Comparison of ENCODE assay signal across 11 mouse cellular contexts in the genomic region with DNA sequence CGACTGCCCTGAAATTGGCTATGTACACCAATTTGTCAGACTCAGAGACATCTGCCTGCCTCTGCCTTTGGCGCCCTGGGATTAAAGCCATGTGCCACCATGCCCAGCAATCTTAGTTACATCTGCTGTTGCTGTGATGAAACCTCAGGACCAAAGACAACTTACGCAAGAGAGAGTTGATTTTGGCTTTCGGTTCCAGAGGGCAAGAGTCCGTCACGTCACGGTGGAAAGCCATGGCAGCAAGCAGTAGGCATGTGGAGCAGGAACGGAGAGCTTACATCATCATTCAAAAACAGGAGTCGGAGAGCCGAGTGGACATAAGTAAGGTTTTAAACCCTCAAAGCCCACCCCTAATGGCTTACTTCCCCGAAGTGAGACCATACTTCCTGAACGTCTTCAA. TPM values are rescaled to one million over a fixed set of nuclear protein-coding genes. Genes with fewer than 3 reads are reported as not detected.
DNase-seq lines count a peak whose midpoint lies in the region; ATAC-seq and TF ChIP-seq lines count a peak whose summit lies in the region.
"Had no signal": no experiment of that assay in that cellular context is flagged by ENCODE, and none has a peak within 500 bp of the region (broad histone marks: within the 10 kb centered on the region; RNA-seq: fewer than 3 reads in every experiment).

No protein-coding gene starts in this region.

- no peak overlapping the region for H3K4me3 ChIP-seq in intestine, postnatal 0 days (ENCODE audit: low read depth, low read length)
- H3K4me3 ChIP-seq in intestine, embryonic 15.5 days (replicated peaks) = no peak overlapping the region
- no peak overlapping the region for H3K4me3 ChIP-seq in kidney, embryonic 15.5 days (replicated peaks)

- 65% methylated on average over 12 of the region's 12 CpGs for WGBS in intestine, postnatal 0 days
- WGBS in intestine, embryonic 15.5 days = 83% methylated on average over 12 of the region's 12 CpGs
- WGBS in kidney, embryonic 15.5 days = 84% methylated on average over 12 of the region's 12 CpGs

- H3K36me3 ChIP-seq in intestine, postnatal 0 days (ENCODE audit: control insufficient read depth, insufficient read depth) = no peaks in the 10 kb centered on the region
- no peaks in the 10 kb centered on the region for H3K36me3 ChIP-seq in intestine, embryonic 15.5 days
- H3K36me3 ChIP-seq in kidney, embryonic 15.5 days = no peaks in the 10 kb centered on the region

- no peak for TF ChIP-seq CTCF in intestine, postnatal 0 days (IDR thresholded peaks at IDR 0.05; ENCODE audit: low read depth)

- H3K9ac ChIP-seq in intestine, postnatal 0 days (ENCODE audit: low read depth, low read length) = no peak overlapping the region
- H3K9ac ChIP-seq in intestine, embryonic 15.5 days = no peak overlapping the region
- H3K9ac ChIP-seq in kidney, embryonic 15.5 days = no peak overlapping the region
- H3K9ac ChIP-seq: lung, embryonic 14.5 days had no signal

- H3K27ac ChIP-seq in intestine, postnatal 0 days (ENCODE audit: low read depth, low read length) = no peak overlapping the region
- no peak overlapping the region for H3K27ac ChIP-seq in intestine, embryonic 15.5 days
- peak overlapping the region; percentile 85 for H3K27ac ChIP-seq in kidney, embryonic 15.5 days

- DNase-seq in layer of hippocampus, postnatal 14 days (ENCODE audit: low spot score in 2 of 2) = no peak
- DNase-seq in gastrocnemius, postnatal 10 days = no peak
- no peak for DNase-seq in retina, postnatal 1 day
- DNase-seq: cerebellum, adult 11-12 months; lung, embryonic 14.5 days had no signal

- peak; percentile 62 for ATAC-seq in intestine, postnatal 0 days
- no peak for ATAC-seq in intestine, embryonic 15.5 days
- peak; percentile 23 for ATAC-seq in activated CD4-positive, CD25-positive, alpha-beta regulatory T cell, adult 4 months
- ATAC-seq in kidney, embryonic 15.5 days (replicated peaks; ENCODE audit: low FRiP score) = no peak
- peak; percentile 70 for ATAC-seq in megakaryocyte, adult 5-6 weeks (ENCODE audit: poor library complexity, severe bottlenecking)

- H3K4me2 ChIP-seq in intestine, postnatal 0 days (replicated peaks; ENCODE audit: low read depth) = no peak overlapping the region
- no peak overlapping the region for H3K4me2 ChIP-seq in intestine, embryonic 15.5 days (replicated peaks)
- H3K4me2 ChIP-seq in kidney, embryonic 15.5 days = no peak overlapping the region
- H3K4me2 ChIP-seq: lung, embryonic 14.5 days had no signal

- H3K9me3 ChIP-seq in intestine, postnatal 0 days (ENCODE audit: control insufficient read depth) = no peaks in the 10 kb centered on the region
- H3K9me3 ChIP-seq in intestine, embryonic 15.5 days = no peaks in the 10 kb centered on the region
- no peaks in the 10 kb centered on the region for H3K9me3 ChIP-seq in kidney, embryonic 15.5 days (replicated peaks)

- no peaks in the 10 kb centered on the region for H3K27me3 ChIP-seq in intestine, postnatal 0 days (replicated peaks; ENCODE audit: control insufficient read depth, insufficient read depth, low read length)
- H3K27me3 ChIP-seq in intestine, embryonic 15.5 days (replicated peaks) = no peaks in the 10 kb centered on the region
- H3K27me3 ChIP-seq in kidney, embryonic 15.5 days = no peaks in the 10 kb centered on the region
- H3K27me3 ChIP-seq: CH12.LX had no signal

- peaks cover 6% of the 10 kb centered on the region; the same call in 1 of the 2 replicates for H3K4me1 ChIP-seq in intestine, postnatal 0 days (replicated peaks; ENCODE audit: control insufficient read depth, insufficient read depth, low read length)
- H3K4me1 ChIP-seq in intestine, embryonic 15.5 days (replicated peaks) = no peaks in the 10 kb centered on the region
- peaks cover 37% of the 10 kb centered on the region for H3K4me1 ChIP-seq in kidney, embryonic 15.5 days

RNA-seq across cellular contexts. Expression of gene Ppp2r5a, which starts 42.3 kb away (rescaled TPM):
- 28.7 and 31.7 TPM in 2 replicates for polyA plus RNA-seq in intestine, postnatal 0 days (2015; fragmentation: Nextera tagmentation; extraction: Ambion mirVana)
- polyA plus RNA-seq in intestine, embryonic 15.5 days (2015; fragmentation: Nextera tagmentation; extraction: Ambion mirVana) = 23.7 and 27.0 TPM in 2 replicates
- polyA plus RNA-seq in activated CD4-positive, CD25-positive, alpha-beta regulatory T cell, adult 4 months (2017; shearing (Covaris generic)) = 10 to 100 TPM; 43.2 to 52.2 TPM
- 17.7 and 17.8 TPM in 2 replicates for polyA plus RNA-seq in kidney, embryonic 15.5 days (2015; fragmentation: Nextera tagmentation; extraction: Ambion mirVana)
- total RNA-seq in megakaryocyte, adult 5-6 weeks (2015) = 333 and 372 TPM in 2 replicates
- total RNA-seq in megakaryocyte, adult 5-6 weeks (2017) = 428 and 451 TPM in 2 replicates
- total RNA-seq in layer of hippocampus, postnatal 14 days (2021) = 10 to 100 TPM; 67.1 to 73.0 TPM
- total RNA-seq in gastrocnemius, postnatal 10 days (2021) = 10 to 100 TPM; 68.2 to 69.3 TPM

Comparison
In these comparisons a context has a peak if more than half of its experiments do, and no peak if none do; other contexts are left out.
1. ATAC-seq: peak in intestine, postnatal 0 days (single experiment), activated CD4-positive, CD25-positive, alpha-beta regulatory T cell, adult 4 months (single experiment) and megakaryocyte, adult 5-6 weeks (single experiment); none in intestine, embryonic 15.5 days (single experiment) and kidney, embryonic 15.5 days (single experiment).